Mouse (Mus musculus) CD4-positive naive resting alpha-beta T cell, adult 57 days (primary cell): ENCODE results near the gene Hist2h2be. TPM values are rescaled to one million over a fixed set of nuclear protein-coding genes. Genes with fewer than 3 reads are reported as not detected.

ENCODE experiments used
- total RNA-seq: library from RNA; stranded (reverse); gene quantifications from one replicate; pipeline ENCODE4 v1.2.4, GENCODE M21; 2023

Hist2h2be gene
- total RNA-seq, 1 experiment from 2014 or later = 2.7 TPM

Other genes starting within 250 kb of the Hist2h2be start
- 21.9 TPM for gene Plekho1, start 225.1 kb upstream of the Hist2h2be start, total RNA-seq
- 15.1 TPM for gene Vps45, start 162.7 kb upstream of the Hist2h2be start, total RNA-seq
- 20.8 TPM for gene Otud7b, start 116.6 kb upstream of the Hist2h2be start, total RNA-seq
- 0.74 TPM for gene Mtmr11, start 59.1 kb upstream of the Hist2h2be start, total RNA-seq
- 80.5 TPM for gene Sf3b4, start 48.8 kb upstream of the Hist2h2be start, total RNA-seq
- 5.0 TPM for gene Sv2a, start 40.0 kb upstream of the Hist2h2be start, total RNA-seq
- 11.2 TPM for gene Bola1, start 1.4 kb upstream of the Hist2h2be start, total RNA-seq
- 7.9 TPM for gene Hist2h2ab, start 1.3 kb upstream of the Hist2h2be start, total RNA-seq
- gene Hist2h2ac, start 239 bp upstream of the Hist2h2be start, total RNA-seq = 55.5 TPM
- gene Hist2h3c2, start 18.0 kb downstream of the Hist2h2be start, total RNA-seq = 1.7 TPM
- 319 TPM for gene Hist2h2aa2, start 19.2 kb downstream of the Hist2h2be start, total RNA-seq
- gene Hist2h2aa1, start 24.4 kb downstream of the Hist2h2be start, total RNA-seq = 4.3 TPM
- gene Hist2h3c1, start 25.6 kb downstream of the Hist2h2be start, total RNA-seq = not detected
- gene Hist2h4, start 42.2 kb downstream of the Hist2h2be start, total RNA-seq = 40.0 TPM
- gene Hist2h3b, start 47.5 kb downstream of the Hist2h2be start, total RNA-seq = 57.8 TPM
- 143 TPM for gene Hist2h2bb, start 48.6 kb downstream of the Hist2h2be start, total RNA-seq
- gene Fcgr1, start 72.8 kb downstream of the Hist2h2be start, total RNA-seq = 0.77 TPM
- gene BC107364, start 231.2 kb downstream of the Hist2h2be start, total RNA-seq = not detected